Mouse (Mus musculus) small intestine, adult 2 months (tissue): ENCODE results near the gene Vcan. TPM values are rescaled to one million over a fixed set of nuclear protein-coding genes. Genes with fewer than 3 reads are reported as not detected.
A peak's percentile ranks its signal among the peaks of the same experiment; 100 is the strongest.

Source experiments
- H3K27ac ChIP-seq: fragments of 200-500 bp; 2 replicates; pipeline ENCODE4 v1.5.1; 2012; ENCODE audit warnings: low read depth, low read length, control low read depth, inconsistent platforms; ENCODE audit not compliant: insufficient read depth
- H3K27me3 ChIP-seq: fragments of 200-500 bp; 2 replicates; pipeline ENCODE4 v1.6.1; 2012; ENCODE audit warnings: mild to moderate bottlenecking, moderate library complexity, low read length, inconsistent platforms; ENCODE audit not compliant: control insufficient read depth, insufficient read depth
- H3K36me3 ChIP-seq: fragments of 200-500 bp; 2 replicates; pipeline ENCODE4 v1.6.1; 2012; ENCODE audit warnings: mild to moderate bottlenecking, low read length, control low read depth, inconsistent platforms; ENCODE audit not compliant: control insufficient read depth, insufficient read depth
- H3K4me1 ChIP-seq: fragments of 200-500 bp; 2 replicates; pipeline ENCODE4 v1.6.1; 2012; ENCODE audit warnings: low read length, inconsistent platforms, mixed read lengths; ENCODE audit not compliant: control insufficient read depth, insufficient read depth, insufficient read length
- H3K4me3 ChIP-seq: fragments of 200-500 bp; 2 replicates; pipeline ENCODE4 v1.5.1; 2012; ENCODE audit warnings: low read depth, mild to moderate bottlenecking, control low read depth, inconsistent platforms, low read length, moderate library complexity
- CTCF ChIP-seq: fragments of 200-500 bp; IDR thresholded peaks from 2 replicates; pipeline ENCODE4 v1.5.1; 2012; ENCODE audit warnings: low read depth, mild to moderate bottlenecking, control low read depth, inconsistent platforms, low read length, moderate library complexity, mixed read lengths; ENCODE audit not compliant: insufficient replicate concordance, insufficient read length; ENCODE audit errors: extremely low read depth
- POLR2A ChIP-seq: fragments of 200-500 bp; IDR thresholded peaks from 2 replicates; pipeline ENCODE4 v1.6.1; 2012; ENCODE audit warnings: low read depth, mild to moderate bottlenecking, control low read depth, inconsistent platforms, low read length, moderate library complexity
- WGBS: fragments of 180-500 bp; shearing (Covaris S2); methylation state at CpG from one replicate; pipeline ENCODE4 v1.1.7; 2018; 5-methylcytosine and 5-hydroxymethylcytosine counted together
- polyA plus RNA-seq: library from polyadenylated mRNA; depleted of rRNA; stranded (reverse); fragments of >200 nt; gene quantifications from 2 replicates; pipeline ENCODE4 v1.2.3, GENCODE M21; 2012

Vcan gene
- polyA plus RNA-seq, 1 experiment = 0.49 TPM

DNA sequence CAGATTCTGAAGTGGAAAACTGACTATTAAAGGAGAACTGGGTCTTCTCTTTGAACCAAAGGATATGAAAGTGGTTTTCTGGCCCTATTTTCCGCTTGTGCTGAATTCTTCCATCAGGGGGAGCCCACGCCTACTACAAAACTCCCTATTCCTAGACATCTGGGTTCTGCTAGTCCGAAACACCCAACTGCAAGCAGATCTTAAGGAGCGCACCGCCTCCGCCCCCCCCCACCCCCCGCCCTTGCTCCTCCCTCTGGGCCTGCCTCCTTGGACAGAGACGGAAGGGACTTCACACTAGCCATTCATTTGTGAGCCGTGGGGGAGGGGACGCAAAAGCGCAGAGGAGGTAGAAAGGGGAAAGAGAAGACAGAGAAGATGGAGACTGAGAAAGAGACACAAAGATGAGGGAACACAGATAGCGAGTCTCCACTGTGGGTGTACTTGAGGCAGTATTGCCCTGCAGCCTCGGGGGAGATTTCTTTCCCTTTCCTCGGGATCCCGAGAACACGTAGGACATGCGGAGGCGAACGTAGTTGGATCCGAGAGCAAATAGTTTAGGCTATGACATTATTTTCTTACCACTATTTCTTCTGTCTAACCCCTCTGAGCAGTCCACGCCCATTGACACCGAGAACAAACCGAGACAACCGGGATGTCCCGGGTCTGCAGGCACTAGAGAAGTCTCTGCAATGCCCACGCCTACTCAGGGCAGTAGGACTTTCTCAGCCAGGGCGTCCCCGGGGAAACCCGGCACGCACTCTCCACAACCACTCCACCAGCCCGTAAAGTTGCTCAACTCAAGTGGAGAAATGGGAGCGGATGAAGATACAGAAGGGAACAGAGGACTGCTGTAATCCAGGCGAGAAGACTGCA lies 1.8 kb downstream of the Vcan start:
- peak overlapping the region; percentile 67 for H3K4me3 ChIP-seq
- no peak overlapping the region for H3K27ac ChIP-seq
- WGBS = 1% methylated on average over 33 of the region's 33 CpGs
- H3K36me3 ChIP-seq = no peaks in the 10 kb centered on the region
- peaks cover 12% of the 10 kb centered on the region for H3K4me1 ChIP-seq
- H3K27me3 ChIP-seq = peaks cover 23% of the 10 kb centered on the region
- peak; percentile 5; the same call in 1 of the 2 replicates for TF ChIP-seq CTCF
- TF ChIP-seq POLR2A = no peak

- Histone ChIP-seq H3K4me3 (peak overlapping the region; percentile 67), H3K27me3 (peaks cover 23% of the 10 kb centered on the region), H3K27ac (0 out of 2 replicates have a peak overlapping the region, but pooled peaks have one; percentile 3), H3K4me1 (peaks cover 12% of the 10 kb centered on the region), H3K36me3 (no peaks in the 10 kb centered on the region)
- WGBS = 2% methylated on average over 24 of the region's 24 CpGs
- no peak for TF ChIP-seq POLR2A
These were observed 2.5 kb downstream of the Vcan start for GRCm38 (mm10) chr13:89739696-89740242.

DNA sequence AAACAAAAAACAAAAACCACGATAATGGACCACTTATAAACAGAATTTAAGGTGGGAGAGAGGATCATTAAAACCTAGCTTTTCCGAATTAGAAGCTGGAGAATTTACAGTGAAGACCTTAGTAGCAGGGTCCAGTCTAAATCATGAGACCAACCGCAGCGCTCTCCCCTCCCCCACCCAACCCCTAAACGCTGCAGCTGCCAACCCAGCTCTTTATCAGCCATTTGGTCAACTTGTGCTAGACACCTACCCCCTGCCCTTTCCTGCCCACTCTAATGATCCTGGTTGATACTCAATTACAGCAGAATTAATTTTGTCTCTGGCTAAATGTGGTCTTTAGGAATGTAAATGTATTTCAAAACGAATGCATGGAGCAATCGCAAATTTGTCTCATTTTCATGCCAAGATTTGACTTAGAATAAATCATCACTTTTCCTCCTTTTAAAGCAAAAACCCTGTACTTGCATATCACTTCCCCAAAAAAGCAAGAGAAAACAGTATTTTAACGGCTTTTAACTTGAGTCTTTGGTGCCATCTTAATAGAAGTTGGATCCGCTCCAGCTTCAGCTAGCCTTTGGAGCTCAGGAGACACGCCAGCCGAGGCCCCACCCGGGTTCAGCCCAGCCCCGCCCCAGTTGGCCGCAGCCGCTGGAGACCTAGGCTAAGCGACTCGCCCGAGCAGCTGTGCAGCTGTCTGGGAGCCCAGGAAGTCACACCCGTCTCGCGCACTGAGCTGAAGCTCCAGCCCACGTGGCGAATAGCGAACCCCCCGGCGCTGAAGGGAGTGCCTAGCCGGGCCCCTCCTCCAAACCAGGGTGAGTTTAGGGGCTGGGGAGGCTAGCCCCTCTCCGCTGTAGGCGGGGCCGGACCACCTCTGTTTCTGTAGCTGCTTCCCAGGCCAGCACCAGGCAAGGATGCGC lies 3.3 kb downstream of the Vcan start:
- TF ChIP-seq CTCF (no peak), POLR2A (no peak)
- no peaks in the 10 kb centered on the region for H3K36me3 ChIP-seq
- H3K4me3 ChIP-seq = peak overlapping the region; percentile 67
- 0 out of 2 replicates have a peak overlapping the region, but pooled peaks have one; percentile 3 for H3K27ac ChIP-seq
- H3K27me3 ChIP-seq = peaks cover 23% of the 10 kb centered on the region
- H3K4me1 ChIP-seq = peaks cover 12% of the 10 kb centered on the region
- 3% methylated on average over 31 of the region's 31 CpGs for WGBS

GRCm38 (mm10) chr13:89738275-89738674 lies 4.0 kb downstream of the Vcan start:
- H3K27me3 ChIP-seq = peaks cover 23% of the 10 kb centered on the region
- H3K27ac ChIP-seq = no peak overlapping the region
- peaks cover 12% of the 10 kb centered on the region for H3K4me1 ChIP-seq
- 52% methylated on average over 2 of the region's 2 CpGs for WGBS
- H3K4me3 ChIP-seq = no peak overlapping the region
- no peak for TF ChIP-seq POLR2A
- TF ChIP-seq CTCF = no peak
- no peaks in the 10 kb centered on the region for H3K36me3 ChIP-seq

GRCm38 (mm10) chr13:89735111-89735510 lies 7.2 kb downstream of the Vcan start:
- Histone ChIP-seq H3K4me3 (no peak overlapping the region), H3K4me1 (peaks cover 2% of the 10 kb centered on the region; the same call in 1 of the 2 replicates), H3K27ac (no peak overlapping the region), H3K36me3 (no peaks in the 10 kb centered on the region), H3K27me3 (peaks cover 3% of the 10 kb centered on the region; the same call in 1 of the 2 replicates)
- no peak for TF ChIP-seq POLR2A
- no peak for TF ChIP-seq CTCF
- WGBS = 54% methylated on average over 5 of the region's 5 CpGs

- no peaks in the 10 kb centered on the region for H3K4me1 ChIP-seq
- no peak overlapping the region for H3K4me3 ChIP-seq
- no peaks in the 10 kb centered on the region for H3K27me3 ChIP-seq
- WGBS = 81% methylated on average over 2 of the region's 2 CpGs
- H3K36me3 ChIP-seq = no peaks in the 10 kb centered on the region
- TF ChIP-seq POLR2A (no peak), CTCF (no peak)
- no peak overlapping the region for H3K27ac ChIP-seq
These were observed 15.8 kb downstream of the Vcan start for GRCm38 (mm10) chr13:89726492-89726891.

DNA sequence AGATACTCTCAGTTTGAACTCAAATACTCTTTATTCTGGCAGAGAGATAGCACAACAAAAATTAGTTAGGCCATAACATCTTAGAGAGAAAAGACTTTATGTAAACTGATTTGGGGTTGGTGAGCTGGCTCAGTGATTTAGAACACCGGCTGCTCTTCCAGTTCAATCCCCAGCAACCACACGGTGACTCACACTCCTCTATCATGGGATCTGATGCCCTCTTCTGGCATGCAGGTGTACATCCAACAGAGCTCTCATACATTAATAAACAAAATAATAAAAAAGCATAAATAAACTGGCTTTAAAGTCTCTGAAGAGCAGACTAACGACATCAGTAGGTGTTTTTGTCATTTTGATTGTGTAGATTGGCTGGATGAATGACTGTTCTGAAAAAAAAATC lies 21.8 kb downstream of the Vcan start:
- TF ChIP-seq POLR2A (no peak), CTCF (no peak)
- H3K27ac ChIP-seq = no peak overlapping the region
- WGBS = 32% methylated on average over 3 of the region's 3 CpGs

More for the DNA sequence above, 21.8 kb downstream of the Vcan start:
- no peaks in the 10 kb centered on the region for H3K4me1 ChIP-seq
- H3K4me3 ChIP-seq = no peak overlapping the region
- H3K36me3 ChIP-seq = no peaks in the 10 kb centered on the region
- H3K27me3 ChIP-seq = no peaks in the 10 kb centered on the region
